18 mouse cellular contexts compared by ENCODE assay signal in genomic region chr17:93484540-93484939, GRCm38 (mm10).
"Had no signal": no experiment of that assay in that cellular context is flagged by ENCODE, and none has a peak within 500 bp of the region (broad histone marks: within the 10 kb centered on the region; RNA-seq: fewer than 3 reads in every experiment).

No protein-coding gene starts in this region.

- H3K4me3 ChIP-seq: kidney, embryonic 15.5 days; liver, embryonic 13.5 days; stomach, embryonic 15.5 days had no signal

- H3K27ac ChIP-seq: kidney, embryonic 15.5 days; liver, embryonic 13.5 days; stomach, embryonic 15.5 days had no signal

- ATAC-seq: inflammation-experienced regulatory T-cells, adult 6 months had no signal

- H3K9me3 ChIP-seq: kidney, embryonic 15.5 days; liver, embryonic 13.5 days; stomach, embryonic 15.5 days had no signal

- H3K27me3 ChIP-seq: kidney, embryonic 15.5 days; liver, embryonic 13.5 days; stomach, embryonic 15.5 days had no signal

- DNase-seq: kidney, adult 2 months; kidney, postnatal 10 days; kidney, postnatal 36 days; liver, embryonic 13.5 days; lung, adult 2 months; lung, postnatal 14 days; lung, postnatal 4 days; midbrain, embryonic 14.5 days; retina, postnatal 1 day; right cerebral cortex, postnatal 25 days; spleen, adult 18-20 months; thymus, adult 18-20 months; thymus, postnatal 14 days; thymus, postnatal 4 days had no signal

- H3K36me3 ChIP-seq: kidney, embryonic 15.5 days; liver, embryonic 13.5 days; stomach, embryonic 15.5 days had no signal

- H3K4me1 ChIP-seq: kidney, embryonic 15.5 days; liver, embryonic 13.5 days; stomach, embryonic 15.5 days had no signal

- H3K4me2 ChIP-seq: kidney, embryonic 15.5 days; liver, embryonic 13.5 days; midbrain, embryonic 11.5 days; stomach, embryonic 15.5 days had no signal

- H3K9ac ChIP-seq: kidney, embryonic 15.5 days; liver, embryonic 13.5 days; stomach, embryonic 15.5 days had no signal
